Mouse (Mus musculus) intestine, embryonic 16.5 days (tissue): ENCODE data around the gene Rfx3. TPM values are rescaled to one million over a fixed set of nuclear protein-coding genes. Genes with fewer than 3 reads are reported as not detected.

ENCODE experiments used
- ATAC-seq: fragments of 200-750 bp; cut with Nextera tagmentation; 2 replicates; pipeline ENCODE4 v1.8.0; 2017; ENCODE audit warnings: moderate TSS enrichment, moderate library complexity
- H3K27ac ChIP-seq: fragments of 300-500 bp; sonication (generic); 2 replicates; pipeline ENCODE4 v1.5.1; 2014; ENCODE audit warnings: mild to moderate bottlenecking, low read length
- H3K27me3 ChIP-seq: fragments of 300-500 bp; sonication (generic); replicated peaks from 2 replicates; pipeline ENCODE4 v1.6.1; 2014; ENCODE audit warnings: low read length, control low read depth, mixed read lengths; ENCODE audit not compliant: control insufficient read depth, insufficient read depth
- H3K36me3 ChIP-seq: fragments of 300-500 bp; sonication (generic); 2 replicates; pipeline ENCODE4 v1.6.1; 2014; ENCODE audit warnings: low read length, control low read depth; ENCODE audit not compliant: control insufficient read depth, insufficient read depth
- H3K4me1 ChIP-seq: fragments of 300-500 bp; sonication (generic); 2 replicates; pipeline ENCODE4 v1.6.1; 2014; ENCODE audit warnings: low read length, control low read depth, mixed read lengths; ENCODE audit not compliant: control insufficient read depth, insufficient read depth
- H3K4me2 ChIP-seq: fragments of 300-500 bp; sonication (generic); 2 replicates; pipeline ENCODE4 v1.6.1; 2014; ENCODE audit warnings: low read depth, low read length, control low read depth
- H3K4me3 ChIP-seq: fragments of 300-500 bp; sonication (generic); 2 replicates; pipeline ENCODE4 v1.5.1; 2014; ENCODE audit warnings: mild to moderate bottlenecking, low read length
- H3K9ac ChIP-seq: fragments of 300-500 bp; sonication (generic); 2 replicates; pipeline ENCODE4 v1.6.1; 2014; ENCODE audit warnings: low read depth, low read length
- H3K9me3 ChIP-seq: fragments of 300-500 bp; sonication (generic); 2 replicates; pipeline ENCODE4 v1.6.1; 2016; ENCODE audit warnings: low read length, control low read depth; ENCODE audit not compliant: control insufficient read depth
- WGBS: fragments of 180-500 bp; shearing (Covaris S2); extraction: QIAGEN DNeasy Blood & Tissue Kit; methylation state at CpG from one replicate; pipeline ENCODE4 v1.1.7; 2014; 5-methylcytosine and 5-hydroxymethylcytosine counted together
- polyA plus RNA-seq: library from polyadenylated mRNA; unstranded; fragments of >200 nt; fragmentation: Nextera tagmentation; extraction: Ambion mirVana; gene quantifications from 2 replicates; pipeline ENCODE4 v1.2.1, GENCODE M21; 2015

Rfx3 gene
- 5.8 TPM in 2 replicates for polyA plus RNA-seq

- ATAC-seq, result peak; percentile 92
- Histone ChIP-seq H3K27ac (peak within 1 kb of the TSS; percentile 100), H3K9ac (peak within 1 kb of the TSS; percentile 95), H3K27me3 (no peaks in the 10 kb centered on the region), H3K4me2 (peak within 1 kb of the TSS; percentile 86), H3K36me3 (no peaks in the 10 kb centered on the region), H3K4me1 (peaks cover 3% of the 10 kb centered on the region; the same call in 1 of the 2 replicates), H3K9me3 (no peaks in the 10 kb centered on the region), H3K4me3 (peak within 1 kb of the TSS; percentile 91)
- WGBS, result under 1% methylated on average over 68 of the region's 78 CpGs
These were observed at the start of gene Rfx3 for GRCm38 (mm10) chr19:28010471-28011395. Gene Rfx3 (minus strand): TSS chr19:28011166.

- no peak overlapping the region for H3K27ac ChIP-seq
- no peak for ATAC-seq
- H3K36me3 ChIP-seq, result no peaks in the 10 kb centered on the region
- H3K9me3 ChIP-seq, result no peaks in the 10 kb centered on the region
- no peaks in the 10 kb centered on the region for H3K4me1 ChIP-seq
- 89% methylated on average over 1 of the region's 1 CpGs for WGBS
- H3K27me3 ChIP-seq, result no peaks in the 10 kb centered on the region
- H3K4me3 ChIP-seq, result no peak overlapping the region
- H3K4me2 ChIP-seq, result no peak overlapping the region
- H3K9ac ChIP-seq, result no peak overlapping the region
These were observed 41.1 kb upstream of the Rfx3 start for GRCm38 (mm10) chr19:28052058-28052457.

DNA sequence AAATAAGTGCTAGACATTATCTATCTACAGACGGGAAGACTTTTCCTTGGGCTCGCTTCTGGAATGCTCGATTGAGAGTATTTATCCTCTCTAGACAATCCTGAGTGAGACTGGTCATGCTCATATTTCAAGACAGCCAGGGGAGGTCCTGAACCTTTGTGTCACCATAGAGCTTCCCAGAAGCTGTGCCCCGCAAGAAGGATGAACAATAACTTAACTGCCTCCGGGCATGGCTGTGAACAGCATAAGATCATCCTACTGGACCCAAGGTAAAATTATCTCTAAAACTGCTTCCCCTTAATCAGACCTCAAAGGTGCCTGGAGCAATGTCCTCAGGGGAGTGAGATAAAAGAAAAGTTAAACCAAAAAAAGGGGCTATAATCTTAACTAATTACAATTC, 40.6 kb upstream of the Rfx3 start:
- Histone ChIP-seq H3K36me3 (no peaks in the 10 kb centered on the region), H3K4me3 (no peak overlapping the region), H3K4me2 (no peak overlapping the region), H3K9me3 (no peaks in the 10 kb centered on the region), H3K4me1 (no peaks in the 10 kb centered on the region), H3K27ac (no peak overlapping the region), H3K27me3 (no peaks in the 10 kb centered on the region), H3K9ac (no peak overlapping the region)
- ATAC-seq, result no peak
- 73% methylated on average over 5 of the region's 5 CpGs for WGBS

GRCm38 (mm10) chr19:28049280-28049679, 38.3 kb upstream of the Rfx3 start:
- Histone ChIP-seq H3K27me3 (no peaks in the 10 kb centered on the region), H3K4me1 (no peaks in the 10 kb centered on the region), H3K27ac (no peak overlapping the region), H3K36me3 (no peaks in the 10 kb centered on the region), H3K4me2 (no peak overlapping the region), H3K9ac (no peak overlapping the region), H3K9me3 (no peaks in the 10 kb centered on the region), H3K4me3 (no peak overlapping the region)
- 82% methylated on average over 4 of the region's 4 CpGs for WGBS
- no peak for ATAC-seq

- Histone ChIP-seq H3K9me3 (no peaks in the 10 kb centered on the region), H3K4me1 (no peaks in the 10 kb centered on the region), H3K4me2 (no peak overlapping the region), H3K4me3 (no peak overlapping the region), H3K27ac (no peak overlapping the region), H3K27me3 (no peaks in the 10 kb centered on the region), H3K36me3 (no peaks in the 10 kb centered on the region), H3K9ac (no peak overlapping the region)
- ATAC-seq, result no peak
- WGBS, result 87% methylated on average over 5 of the region's 5 CpGs
These were observed 35.8 kb upstream of the Rfx3 start for GRCm38 (mm10) chr19:28046806-28047205.

- H3K4me1 ChIP-seq, result no peaks in the 10 kb centered on the region
- no peak overlapping the region for H3K9ac ChIP-seq
- H3K36me3 ChIP-seq, result no peaks in the 10 kb centered on the region
- ATAC-seq, result no peak
- no peak overlapping the region for H3K4me2 ChIP-seq
- 76% methylated on average over 5 of the region's 5 CpGs for WGBS
- H3K9me3 ChIP-seq, result no peaks in the 10 kb centered on the region
- no peak overlapping the region for H3K4me3 ChIP-seq
- H3K27ac ChIP-seq, result no peak overlapping the region
- H3K27me3 ChIP-seq, result no peaks in the 10 kb centered on the region
These were observed 34.0 kb upstream of the Rfx3 start for GRCm38 (mm10) chr19:28044950-28045349.

DNA sequence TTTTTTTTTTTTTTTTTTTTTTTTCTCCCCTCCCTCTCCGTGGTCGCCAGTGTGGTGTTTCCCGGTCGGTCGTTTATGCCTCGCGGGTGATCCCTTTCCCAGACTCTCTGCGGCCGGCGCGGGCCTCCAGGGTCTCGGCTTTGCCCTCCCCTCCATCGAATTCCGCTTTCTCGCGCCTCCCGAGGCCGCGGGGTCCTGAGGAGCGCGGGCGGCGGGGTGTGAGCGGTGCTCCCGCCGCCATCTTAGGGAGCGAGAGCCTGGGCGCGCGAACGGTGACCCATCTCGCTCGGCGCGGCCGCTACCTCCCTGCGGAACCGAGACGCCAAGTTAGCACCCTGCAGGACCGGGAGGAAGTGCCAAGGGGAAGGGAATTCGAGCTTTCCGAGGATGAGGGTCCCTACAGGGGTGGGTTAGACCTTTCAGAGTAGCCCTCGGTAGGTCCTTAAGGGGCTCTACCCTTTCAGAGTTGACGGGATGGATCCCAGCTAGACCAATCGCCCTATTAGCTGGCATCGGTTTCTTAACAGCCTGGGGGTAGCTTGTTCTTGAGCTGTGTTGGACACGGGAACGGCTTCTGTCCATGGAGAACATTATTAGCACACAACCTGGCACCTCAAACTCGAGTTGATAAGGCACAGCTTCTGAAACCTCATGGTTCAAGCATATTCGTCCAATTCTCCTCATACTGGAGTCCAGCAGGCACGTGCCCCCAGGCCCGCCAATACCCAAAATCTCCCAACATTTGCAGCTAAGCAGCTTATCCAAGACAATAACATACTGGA, 943 bp upstream of the Rfx3 start:
- H3K4me1 ChIP-seq, result peaks cover 3% of the 10 kb centered on the region; the same call in 1 of the 2 replicates
- no peaks in the 10 kb centered on the region for H3K9me3 ChIP-seq
- peak overlapping the region; percentile 86 for H3K4me2 ChIP-seq
- peak overlapping the region; percentile 91 for H3K4me3 ChIP-seq
- peak; percentile 78 for ATAC-seq
- H3K27me3 ChIP-seq, result no peaks in the 10 kb centered on the region
- 1% methylated on average over 52 of the region's 52 CpGs for WGBS
- H3K27ac ChIP-seq, result peak overlapping the region; percentile 99
- peak overlapping the region; percentile 95 for H3K9ac ChIP-seq
- no peaks in the 10 kb centered on the region for H3K36me3 ChIP-seq

GRCm38 (mm10) chr19:28011396-28011717, 391 bp upstream of the Rfx3 start:
- peak; percentile 99 for ATAC-seq

GRCm38 (mm10) chr19:28009587-28010281, 1.2 kb downstream of the Rfx3 start:
- no peak for ATAC-seq
- Histone ChIP-seq H3K27me3 (no peaks in the 10 kb centered on the region), H3K36me3 (no peaks in the 10 kb centered on the region), H3K9ac (peak overlapping the region; percentile 94), H3K9me3 (no peaks in the 10 kb centered on the region), H3K4me2 (peak overlapping the region; percentile 67), H3K27ac (peak overlapping the region; percentile 100; the same call in 1 of the 2 replicates), H3K4me1 (peaks cover 3% of the 10 kb centered on the region; the same call in 1 of the 2 replicates), H3K4me3 (peak overlapping the region; percentile 91)
- WGBS, result 2% methylated on average over 5 of the region's 5 CpGs

More at GRCm38 (mm10) chr19:28011396-28011717, 391 bp upstream of the Rfx3 start:
- Histone ChIP-seq H3K9me3 (no peaks in the 10 kb centered on the region), H3K36me3 (no peaks in the 10 kb centered on the region), H3K27me3 (no peaks in the 10 kb centered on the region), H3K9ac (peak overlapping the region; percentile 95), H3K4me1 (peaks cover 3% of the 10 kb centered on the region; the same call in 1 of the 2 replicates), H3K27ac (peak overlapping the region; percentile 100), H3K4me2 (peak overlapping the region; percentile 27; the same call in 1 of the 2 replicates), H3K4me3 (peak overlapping the region; percentile 91)
- under 1% methylated on average over 24 of the region's 30 CpGs for WGBS
